Mouse (Mus musculus): ENCODE data around the gene Axin1.

Gene Axin1

GRCm38 (mm10) chr17:26192481-26193190, 54.1 kb downstream of the Axin1 start:
- no peak for DNase-seq

DNA sequence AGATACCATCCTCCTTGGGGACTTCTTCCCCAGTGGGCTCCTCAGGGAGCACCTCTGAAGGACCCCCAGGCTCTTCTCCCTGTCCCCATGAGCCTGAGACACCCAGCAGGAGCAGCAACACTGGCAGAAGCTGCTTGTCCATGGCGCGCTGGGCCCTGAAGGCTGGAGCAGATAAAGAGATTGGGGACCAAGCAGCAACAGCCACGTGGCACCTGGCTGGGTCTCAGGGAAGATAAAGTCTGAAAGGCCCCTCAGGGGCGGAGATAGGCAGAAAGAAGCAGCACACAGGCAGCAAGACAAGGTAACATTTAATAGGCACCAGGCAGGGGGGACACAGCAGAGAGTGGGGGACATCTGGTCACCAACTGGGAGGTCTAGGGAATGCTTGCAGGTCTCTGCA, 60.4 kb downstream of the Axin1 start, which contains the start of gene Pdia2:
TSS of gene Pdia2 (minus strand) at position 196 of the 400 bp plus-strand sequence.
- no peak for DNase-seq

- DNase-seq = peak; percentile 24 to 49
These were observed 62.6 kb downstream of the Axin1 start for GRCm38 (mm10) chr17:26200831-26201705.

DNA sequence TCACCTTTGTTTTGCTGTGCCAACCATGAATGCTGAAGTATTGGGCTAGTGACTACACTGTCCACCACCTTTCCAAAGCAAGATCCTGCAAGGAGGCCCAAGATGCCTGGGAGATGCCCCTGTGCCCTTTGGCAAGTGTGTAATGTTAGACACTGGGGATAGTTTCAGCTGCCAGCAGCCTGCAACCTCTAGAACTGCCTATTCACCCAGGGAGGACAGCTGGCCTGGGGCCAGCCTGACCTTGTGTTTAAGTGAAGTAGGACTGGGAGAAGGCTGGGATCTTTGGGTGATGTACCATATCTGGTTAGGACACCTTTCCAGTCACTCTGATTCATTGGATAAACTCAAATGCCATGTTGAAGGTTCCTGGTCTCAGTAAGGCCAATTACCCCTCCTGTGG, 63.5 kb downstream of the Axin1 start:
- DNase-seq = no peak

DNA sequence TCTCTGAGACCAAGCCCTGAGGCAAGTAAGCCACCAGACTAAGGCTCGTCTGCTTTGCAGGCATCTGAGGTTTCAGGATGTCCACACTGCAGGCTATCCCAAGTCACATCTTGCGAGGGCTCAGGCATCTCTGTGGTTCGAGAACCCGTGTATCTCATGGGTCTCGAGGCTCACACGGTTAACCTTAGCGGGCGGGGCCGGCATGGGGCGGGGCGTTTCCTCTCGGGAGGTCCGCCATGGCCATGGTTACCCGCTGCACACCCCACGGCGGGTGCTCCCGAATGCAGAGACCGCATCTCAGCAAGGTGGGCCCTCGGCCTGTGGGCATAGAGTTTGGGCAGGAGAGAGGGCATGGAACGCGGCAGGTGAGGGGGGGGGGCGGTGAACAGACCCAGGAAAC, 64.2 kb downstream of the Axin1 start, which contains the start of gene Rgs11:
TSS of gene Rgs11 (plus strand) at position 215 of the 400 bp plus-strand sequence.
- peak in 1 of 2 experiments; percentile 45 for DNase-seq

GRCm38 (mm10) chr17:26203321-26203811, 64.9 kb downstream of the Axin1 start:
- DNase-seq = peak; percentile 43 to 44

DNA sequence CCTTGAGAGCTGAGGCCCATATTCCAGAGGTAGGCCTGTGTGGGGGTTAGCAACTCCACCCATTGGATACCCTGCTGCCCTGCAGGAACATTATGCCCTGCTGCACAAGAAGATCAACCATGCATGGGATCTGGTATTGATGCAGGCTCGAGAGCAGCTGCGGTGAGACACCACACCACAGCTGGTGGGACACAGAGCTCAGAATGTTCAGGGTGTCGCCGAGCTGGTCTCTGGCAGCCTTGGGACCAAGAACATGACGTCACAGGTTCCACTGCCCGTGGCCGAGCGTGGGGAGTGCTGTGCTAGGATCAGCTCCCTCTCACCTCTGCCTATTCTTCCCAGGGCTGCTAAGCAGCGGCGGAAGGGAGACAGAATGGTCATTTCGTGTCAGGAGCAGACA, 66.3 kb downstream of the Axin1 start:
- no peak for DNase-seq

GRCm38 (mm10) chr17:26206392-26206791, 67.9 kb downstream of the Axin1 start:
- no peak for DNase-seq

DNA sequence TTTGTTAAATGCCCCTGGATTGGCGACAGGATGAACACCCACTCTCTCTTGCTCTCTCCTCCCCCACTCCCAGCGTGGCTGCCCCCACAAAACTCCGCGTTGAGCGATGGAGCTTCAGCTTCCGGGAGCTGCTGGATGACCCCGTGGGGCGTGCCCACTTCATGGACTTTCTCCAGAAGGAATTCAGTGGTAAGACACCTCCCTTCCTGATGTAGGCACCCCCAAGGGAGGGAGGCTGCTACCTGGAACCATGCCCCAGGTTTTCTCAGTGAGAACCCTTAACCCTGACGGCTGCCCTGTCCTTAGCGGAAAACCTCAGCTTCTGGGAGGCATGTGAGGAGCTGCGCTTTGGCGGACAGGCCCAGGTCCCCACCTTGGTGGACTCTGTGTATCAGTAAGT, 69.2 kb downstream of the Axin1 start, which contains the start of gene Arhgdig:
TSS of gene Arhgdig (minus strand) at position 101 of the 400 bp plus-strand sequence.
- no peak for DNase-seq

GRCm38 (mm10) chr17:26212241-26212640, 73.8 kb downstream of the Axin1 start:
- no peak for DNase-seq

DNA sequence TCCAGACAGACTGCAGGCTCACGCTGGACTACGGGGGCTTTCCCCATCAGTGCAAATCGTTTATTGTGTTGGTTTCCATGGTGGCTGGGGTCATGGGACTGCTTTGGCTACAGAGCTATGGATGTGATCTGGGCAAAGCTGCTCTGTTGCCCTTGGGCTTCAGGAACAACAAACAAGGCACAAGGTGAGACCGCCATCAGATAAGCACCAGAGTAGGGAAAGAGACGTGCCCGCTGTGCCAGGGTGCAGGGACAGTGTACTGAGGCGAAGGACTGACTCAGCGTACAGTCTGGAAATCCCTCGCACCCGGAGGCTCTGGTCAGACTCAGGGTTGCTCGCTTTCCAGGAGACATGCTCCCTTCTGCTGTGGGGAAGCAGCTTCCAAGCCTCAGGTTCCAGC, 74.2 kb downstream of the Axin1 start:
- DNase-seq = no peak

DNA sequence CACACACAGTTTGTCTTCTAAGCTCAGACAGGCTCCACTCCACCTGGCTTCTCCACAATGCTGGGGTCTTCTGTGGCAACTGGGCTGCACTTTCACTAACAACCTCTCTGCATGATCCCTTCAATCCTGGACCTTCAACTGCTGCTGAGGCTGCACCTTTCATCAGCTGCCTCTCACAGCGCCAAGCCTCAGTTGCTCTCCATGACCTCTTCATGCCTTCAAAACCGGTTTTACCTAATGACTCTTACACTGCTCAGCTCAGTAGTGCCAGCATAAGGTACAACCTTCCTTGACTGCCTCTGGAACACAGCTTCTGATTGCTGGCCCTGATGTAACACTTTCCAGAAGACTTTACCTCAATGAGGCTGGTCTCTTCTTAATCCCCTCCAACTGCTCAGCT, 83.0 kb downstream of the Axin1 start:
- no peak for DNase-seq

DNA sequence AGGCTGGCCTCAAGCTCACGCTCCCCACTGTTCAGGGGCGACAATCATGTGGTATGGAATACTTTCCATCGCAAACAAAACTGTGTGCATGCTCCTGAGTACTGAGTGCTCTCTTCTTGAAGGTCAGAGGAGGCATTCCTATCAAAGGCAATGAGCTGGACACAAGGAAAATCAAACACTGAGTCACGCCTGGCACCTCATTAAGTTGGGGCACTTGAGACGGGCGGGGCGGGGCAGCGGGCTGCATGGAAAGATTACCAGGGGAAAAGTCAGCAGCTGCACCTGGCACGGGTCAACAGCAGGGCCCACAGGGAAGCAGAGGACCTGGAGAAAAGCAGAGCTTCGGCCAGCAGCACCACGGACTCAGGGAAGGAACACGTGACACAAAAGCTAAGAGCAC, 86.7 kb downstream of the Axin1 start:
- DNase-seq = peak; percentile 69 to 86

GRCm38 (mm10) chr17:26229776-26230175, 91.3 kb downstream of the Axin1 start:
- no peak for DNase-seq

- DNase-seq = no peak
These were observed 92.7 kb downstream of the Axin1 start for GRCm38 (mm10) chr17:26231156-26231555.

GRCm38 (mm10) chr17:26232863-26233262, 94.4 kb downstream of the Axin1 start:
- DNase-seq = no peak

DNA sequence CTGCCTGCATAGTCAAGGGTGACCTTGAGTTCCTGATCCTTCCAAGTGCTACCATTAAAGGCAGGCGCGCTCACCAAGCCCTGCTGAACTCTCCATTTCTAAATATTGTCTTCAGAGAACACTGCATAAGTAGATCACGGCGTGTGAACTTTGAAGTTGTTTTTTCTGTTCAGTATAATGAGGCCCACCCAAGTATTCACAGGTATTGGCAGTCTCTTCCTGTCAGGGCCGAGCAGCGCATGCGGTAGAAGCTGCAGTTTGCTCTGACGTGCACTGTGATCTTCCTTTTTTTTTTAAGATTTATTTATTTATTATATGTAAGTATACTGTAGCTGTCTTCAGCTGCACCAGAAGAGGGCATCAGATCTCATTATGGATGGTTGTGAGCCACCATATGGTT, 95.9 kb downstream of the Axin1 start:
- DNase-seq = no peak

- DNase-seq = no peak
These were observed 96.8 kb downstream of the Axin1 start for GRCm38 (mm10) chr17:26235077-26235815.

- DNase-seq = no peak
These were observed 99.2 kb downstream of the Axin1 start for GRCm38 (mm10) chr17:26237667-26238066.

- no peak for DNase-seq
These were observed 101.1 kb downstream of the Axin1 start for GRCm38 (mm10) chr17:26239551-26239950.

GRCm38 (mm10) chr17:26240120-26240790, 101.8 kb downstream of the Axin1 start:
- no peak for DNase-seq

- DNase-seq = no peak
These were observed 102.5 kb downstream of the Axin1 start for GRCm38 (mm10) chr17:26240990-26241389.
